Mouse (Mus musculus): ENCODE measurements around the gene Ptpn18.
A peak's percentile ranks its signal among the peaks of the same experiment; 100 is the strongest.

Ptpn18 gene

DNA sequence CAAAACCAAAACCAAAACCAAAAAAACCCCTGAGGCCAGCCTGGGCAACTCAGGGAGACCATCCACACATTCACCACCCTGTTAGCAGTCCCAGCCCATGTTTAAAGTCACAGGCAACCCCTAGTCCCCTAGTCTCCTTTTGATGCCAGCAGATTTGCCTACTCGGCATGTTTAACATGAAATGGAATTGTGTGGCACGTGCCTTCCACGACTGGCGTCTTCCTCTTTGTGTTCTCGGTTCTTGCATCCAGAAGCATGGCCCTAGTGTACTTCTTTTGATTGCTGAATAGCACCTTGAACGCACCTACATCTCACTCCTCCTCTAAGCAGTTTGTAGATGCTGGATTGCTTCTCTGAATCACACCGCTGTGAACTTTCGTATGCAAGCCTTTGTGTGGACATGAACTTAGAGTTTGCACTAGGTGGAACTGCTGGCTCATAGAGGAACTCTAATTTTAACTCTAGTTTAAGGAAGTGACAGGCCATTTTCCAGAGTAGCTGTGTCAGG, 4.8 kb downstream of the Ptpn18 start:
- no peak for DNase-seq (ENCODE audit: low read depth, low spot score)

DNA sequence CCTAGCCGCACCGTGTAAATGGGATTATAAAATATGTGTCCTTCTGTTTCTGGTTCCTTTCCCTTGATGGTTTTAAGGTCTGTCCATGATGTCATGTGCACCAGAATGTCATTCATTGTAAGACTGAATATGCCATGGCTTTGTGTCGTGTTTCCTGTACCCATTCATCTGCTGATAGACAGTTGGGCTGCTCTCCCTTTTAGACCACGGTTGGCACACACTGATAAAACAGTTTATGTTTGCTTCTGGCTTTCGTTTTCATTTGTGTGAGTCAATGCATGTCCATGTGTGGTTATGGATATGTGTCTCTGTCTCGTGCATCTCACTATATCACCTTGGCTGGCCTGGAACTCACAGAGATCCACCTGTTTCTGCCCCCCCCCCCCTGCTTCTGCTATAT, 5.9 kb downstream of the Ptpn18 start:
- DNase-seq (ENCODE audit: low read depth, low spot score), result no peak

DNA sequence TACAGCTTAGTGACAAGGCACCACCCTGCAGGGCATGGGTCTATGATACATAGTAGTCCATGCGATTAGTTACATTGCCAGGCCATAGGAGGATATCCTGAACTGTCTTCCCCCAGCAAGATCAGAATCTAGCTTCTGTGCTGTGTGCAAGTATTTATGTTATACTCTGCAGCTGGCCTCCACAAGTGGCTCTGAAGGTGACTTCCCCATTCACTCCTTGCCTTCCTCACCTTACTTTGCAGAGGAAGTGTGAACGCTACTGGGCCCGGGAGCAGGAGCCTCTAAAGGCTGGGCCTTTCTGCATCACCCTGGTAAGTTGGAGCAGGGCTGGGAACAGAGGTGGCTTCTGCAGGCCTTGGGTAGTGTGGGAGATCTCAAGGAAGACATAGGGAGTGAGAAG, 8.5 kb downstream of the Ptpn18 start:
- DNase-seq (ENCODE audit: low read depth, low spot score), result no peak

DNA sequence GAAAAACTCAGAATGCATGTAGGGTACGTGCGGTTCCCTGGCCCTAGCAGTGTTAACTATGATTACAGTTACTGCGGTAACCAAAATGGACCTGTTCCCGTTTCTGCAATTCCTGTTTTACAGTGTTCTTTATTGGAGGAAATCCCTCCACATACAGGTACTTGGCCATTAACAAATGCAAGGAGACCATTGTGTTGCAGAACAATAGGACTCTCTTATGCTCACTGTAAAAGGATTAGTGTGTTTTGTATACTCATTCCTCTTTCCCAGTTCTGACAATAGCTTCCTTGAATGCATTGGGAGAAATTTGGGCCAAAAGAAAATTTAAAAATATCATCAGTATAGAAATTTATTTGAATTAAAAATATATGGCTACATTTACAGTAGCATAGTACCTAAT, 8.9 kb downstream of the Ptpn18 start:
- no peak for DNase-seq (ENCODE audit: low read depth, low spot score)

DNA sequence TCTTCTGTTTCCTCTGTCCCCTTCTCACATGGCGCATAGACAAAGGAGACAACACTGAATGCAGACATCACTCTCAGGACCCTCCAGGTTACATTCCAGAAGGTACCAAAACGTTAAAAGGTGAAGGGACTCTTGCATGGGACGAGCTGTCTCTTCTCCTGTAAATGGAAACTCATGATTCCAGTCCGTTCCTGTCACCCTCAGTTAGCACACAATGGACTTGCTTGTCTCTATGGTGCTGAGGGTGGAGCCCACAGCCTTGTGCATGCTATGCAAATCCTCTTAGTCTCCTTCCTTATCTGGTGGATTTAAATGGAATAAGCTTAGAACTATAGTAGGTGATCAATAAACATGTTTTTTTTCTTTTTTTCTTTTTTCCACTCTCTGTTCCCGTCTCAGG, 10.2 kb downstream of the Ptpn18 start:
- DNase-seq (ENCODE audit: low read depth, low spot score), result no peak

DNA sequence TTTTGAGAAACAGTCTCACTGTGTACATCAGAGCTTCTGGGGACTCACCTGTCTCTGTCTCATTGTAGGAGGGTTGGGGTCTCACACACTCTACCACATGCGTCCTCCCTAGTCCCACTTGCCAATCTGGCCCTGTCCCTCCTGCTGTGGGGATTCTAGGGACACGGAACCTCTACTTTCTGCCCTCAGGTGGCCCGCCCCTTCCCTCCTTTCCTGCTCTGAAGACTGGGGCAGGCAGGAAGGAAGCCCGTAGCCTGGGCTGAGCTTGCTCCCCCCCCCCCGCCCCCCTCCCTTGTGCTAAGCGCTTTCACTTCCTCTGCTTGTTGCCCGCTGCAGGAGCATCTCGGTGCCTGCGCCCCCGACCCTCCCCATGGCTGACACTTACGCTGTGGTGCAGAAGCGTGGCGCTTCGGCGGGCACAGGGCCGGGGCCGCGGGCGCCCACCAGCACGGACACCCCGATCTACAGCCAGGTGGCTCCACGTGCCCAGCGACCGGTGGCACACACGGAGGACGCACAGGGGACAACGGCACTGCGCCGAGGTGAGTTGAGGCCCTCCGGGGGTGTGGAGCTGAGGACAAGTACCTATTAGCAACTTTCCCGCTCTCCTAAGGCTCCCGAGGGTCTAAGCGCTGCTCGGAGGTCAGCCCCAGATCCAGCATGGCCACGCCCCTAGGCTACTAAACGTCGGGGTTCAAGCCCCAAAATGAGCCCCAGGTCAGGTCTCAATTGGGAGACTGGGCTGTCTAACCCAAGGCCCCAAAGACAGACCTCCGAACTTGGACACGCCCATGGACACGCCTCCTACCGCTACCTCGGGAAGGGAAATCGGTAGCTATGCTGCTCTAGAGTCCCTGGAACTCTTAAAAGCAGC, 13.1 kb downstream of the Ptpn18 start:
- no peak for DNase-seq (ENCODE audit: low read depth, low spot score)

DNA sequence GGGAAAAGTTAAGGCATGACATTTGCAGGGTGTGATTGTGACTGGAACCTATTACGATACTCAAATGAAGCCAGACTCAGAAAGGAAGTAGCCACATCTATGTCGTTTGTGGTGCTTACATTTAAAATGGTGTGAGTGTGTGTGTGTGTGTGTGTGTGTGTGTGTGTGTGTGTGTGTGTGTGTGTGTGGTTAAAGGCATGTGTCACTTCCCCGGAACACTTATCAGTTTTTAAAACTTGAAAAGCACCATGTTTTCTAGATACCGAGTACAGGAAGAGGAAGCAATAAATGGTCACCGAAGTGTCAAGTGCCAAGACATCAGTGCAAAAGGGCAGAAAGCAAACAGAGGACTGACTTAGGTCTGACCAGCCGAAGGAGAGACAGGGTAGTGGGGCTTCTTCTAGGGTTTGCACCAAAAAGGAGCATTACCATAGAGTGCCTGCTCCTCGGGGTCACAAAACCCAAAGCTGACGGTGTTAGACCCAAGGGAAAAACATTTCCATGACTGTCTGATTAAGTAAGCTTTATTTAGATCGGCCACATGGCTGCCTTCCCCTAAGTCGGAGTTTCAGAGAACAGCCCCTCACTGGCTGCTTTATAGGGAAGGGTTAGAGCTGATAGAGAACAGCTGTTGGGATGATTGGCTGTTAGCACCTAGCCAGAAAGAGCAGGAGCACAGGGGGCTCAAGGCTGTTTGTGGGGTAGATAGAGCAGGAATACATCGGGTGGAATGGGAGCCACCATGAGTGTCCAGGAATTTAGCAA, 19.5 kb downstream of the Ptpn18 start:
- no peak for DNase-seq (ENCODE audit: low read depth, low spot score)

DNA sequence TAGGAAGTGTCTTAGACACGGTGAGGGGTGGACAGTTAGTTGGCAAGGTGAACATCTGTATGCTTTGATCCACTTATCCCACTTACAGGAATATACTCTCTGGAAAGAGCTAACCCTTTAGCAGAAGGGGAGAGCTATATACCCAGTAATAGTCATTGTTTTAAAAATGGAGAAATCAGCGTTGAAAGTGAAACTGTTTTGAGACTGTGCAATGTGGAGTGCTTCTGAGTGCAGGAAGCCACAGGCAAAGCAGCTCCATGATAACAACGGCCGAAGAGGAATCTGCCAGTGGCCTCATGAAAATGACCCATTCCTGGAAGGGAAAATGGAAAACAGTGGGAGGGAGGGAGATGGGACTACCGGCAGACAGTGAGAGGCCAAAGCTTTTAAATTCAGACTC, 21.2 kb downstream of the Ptpn18 start:
- DNase-seq (ENCODE audit: low read depth, low spot score), result no peak

DNA sequence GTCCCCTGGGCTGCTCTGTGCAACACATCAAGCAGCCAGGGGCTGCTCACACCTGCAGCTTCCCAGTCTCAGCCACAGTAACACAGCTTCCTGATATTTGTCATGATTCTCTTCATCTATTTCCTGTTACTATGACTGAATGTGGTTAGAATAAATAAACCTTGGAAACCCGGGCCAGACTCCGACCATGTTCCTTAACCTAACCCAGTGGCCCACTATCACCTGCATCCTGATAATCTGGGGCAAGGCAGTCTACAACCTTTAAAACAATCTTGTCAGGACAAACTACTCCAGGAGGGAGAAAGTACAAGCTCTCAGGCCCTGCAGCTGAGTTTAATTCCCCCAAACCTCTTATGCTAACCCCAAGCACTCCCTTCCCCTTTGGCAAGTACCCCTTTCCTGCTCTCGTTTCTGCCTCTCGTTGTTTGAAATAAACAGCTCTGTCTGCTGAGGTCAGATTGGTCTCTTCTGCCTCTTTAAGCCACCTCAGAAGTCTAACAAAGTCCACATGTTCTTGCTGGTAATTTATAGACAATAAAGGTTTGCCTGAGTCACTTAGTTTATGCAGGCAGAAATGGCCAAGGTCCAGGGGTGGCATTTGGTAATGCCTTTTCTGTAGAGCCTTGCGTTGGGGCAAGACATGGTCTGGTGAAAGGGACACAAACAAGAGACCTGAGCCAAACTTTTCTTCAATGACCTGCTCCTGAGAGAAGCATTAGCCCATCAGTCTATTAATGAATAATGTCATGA, 22.5 kb downstream of the Ptpn18 start:
- no peak for DNase-seq (ENCODE audit: low read depth, low spot score)

DNA sequence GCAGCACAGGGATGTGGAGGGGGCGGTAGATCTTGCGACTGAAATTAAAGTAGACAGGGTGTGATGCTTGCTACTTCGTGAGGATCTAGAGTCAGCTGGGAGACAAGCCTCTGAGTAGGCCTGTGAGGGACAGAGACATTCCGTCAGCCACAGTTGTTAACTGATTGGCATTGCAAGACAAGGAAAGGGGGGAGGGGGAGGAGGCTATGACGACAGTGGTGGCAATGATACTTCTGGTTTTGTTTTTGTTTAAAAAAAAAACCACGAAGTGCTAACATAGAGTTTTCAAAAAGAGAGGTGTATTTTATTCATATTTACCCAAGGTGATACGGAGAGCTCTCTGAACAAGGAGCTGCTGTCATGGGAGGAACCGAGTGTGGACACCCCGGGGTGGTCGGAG, 24.9 kb downstream of the Ptpn18 start:
- DNase-seq (ENCODE audit: low read depth, low spot score), result no peak

DNA sequence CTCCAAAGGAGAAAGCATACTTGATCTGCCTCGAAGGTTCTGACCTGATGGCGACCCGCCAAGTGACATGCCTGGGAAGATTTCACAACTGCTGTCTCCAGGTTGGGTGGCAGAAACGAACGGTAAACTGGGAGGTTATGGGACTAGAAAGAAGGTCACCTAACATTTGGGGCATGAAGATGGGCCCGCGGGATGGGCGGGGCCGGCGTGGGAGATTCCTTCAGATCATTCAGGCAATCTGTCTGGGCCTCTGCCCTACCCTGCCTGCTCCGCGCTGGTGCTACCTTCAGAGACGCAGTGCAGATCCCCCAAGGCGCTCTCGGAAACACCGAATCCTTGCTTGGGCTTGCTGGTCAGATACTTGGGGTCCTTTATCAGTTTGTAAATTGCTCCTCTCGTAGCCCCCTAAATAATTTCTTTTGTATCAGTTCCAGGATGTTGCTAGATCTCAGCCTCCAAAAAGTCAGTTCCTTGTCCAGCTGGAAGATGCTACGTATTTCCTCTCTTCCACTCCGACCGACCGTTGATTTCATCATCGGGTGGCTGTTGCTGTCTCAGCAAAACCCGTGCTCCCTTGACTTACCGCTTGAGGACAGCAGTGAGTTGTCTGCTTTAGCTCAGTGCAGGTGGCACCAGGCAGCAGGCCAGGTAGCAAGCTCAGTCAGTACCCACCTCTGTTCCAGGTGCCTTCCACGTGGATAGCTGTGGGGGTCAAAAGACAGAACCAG, 26.1 kb downstream of the Ptpn18 start:
- DNase-seq (ENCODE audit: low read depth, low spot score), result no peak

DNA sequence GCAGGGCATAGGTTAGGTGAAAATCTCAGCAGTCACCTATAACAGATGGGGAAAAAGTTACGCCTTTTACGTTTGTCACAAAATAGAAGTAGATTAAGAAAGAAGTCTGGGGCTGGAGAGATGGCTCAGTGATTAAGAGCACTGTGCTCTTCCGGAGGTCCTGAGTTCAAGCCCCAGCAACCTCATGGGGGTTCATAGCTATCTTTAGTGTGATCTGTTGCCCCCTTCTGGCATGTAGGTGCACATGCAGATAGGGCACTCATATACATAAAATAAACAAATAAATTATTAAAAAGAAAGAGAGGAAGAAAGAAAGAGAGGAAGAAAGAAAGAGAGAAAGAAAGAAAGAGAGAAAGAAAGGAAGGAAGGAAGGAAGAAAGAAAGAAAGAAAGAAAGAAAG, 27.8 kb downstream of the Ptpn18 start:
- DNase-seq (ENCODE audit: low read depth, low spot score), result no peak

DNA sequence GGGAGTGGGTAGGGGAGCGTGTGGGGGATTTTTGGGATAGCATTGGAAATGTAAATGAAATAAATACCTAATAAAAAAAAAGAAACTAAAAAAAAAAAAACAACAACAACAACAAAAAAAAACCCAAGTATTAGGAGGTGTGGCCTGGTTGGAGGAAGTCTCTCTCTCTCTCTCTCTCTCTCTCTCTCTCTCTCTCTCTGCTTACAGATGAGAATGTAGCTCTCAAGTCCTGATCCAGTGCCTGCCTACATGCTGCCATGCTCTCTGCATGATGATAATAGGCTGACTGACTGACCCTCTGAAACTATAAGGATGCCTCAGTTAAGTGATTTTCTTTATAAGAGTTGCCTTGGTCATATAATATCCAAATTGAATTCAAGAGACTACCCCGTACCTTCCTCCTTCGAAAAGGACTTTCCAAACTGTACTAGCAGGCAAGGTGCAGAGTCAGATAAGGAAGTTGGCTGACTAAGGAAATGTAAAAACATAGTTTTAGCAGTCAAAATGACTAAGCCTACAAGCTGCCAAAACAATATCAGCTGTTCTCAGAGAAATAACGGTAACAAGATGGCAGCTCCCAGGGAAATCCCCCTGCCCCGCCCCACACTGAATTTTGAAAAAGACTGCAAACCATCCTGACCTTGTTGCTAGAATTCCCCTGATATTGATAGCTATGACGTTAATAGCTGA, 30.4 kb downstream of the Ptpn18 start:
- DNase-seq (ENCODE audit: low read depth, low spot score), result no peak

DNA sequence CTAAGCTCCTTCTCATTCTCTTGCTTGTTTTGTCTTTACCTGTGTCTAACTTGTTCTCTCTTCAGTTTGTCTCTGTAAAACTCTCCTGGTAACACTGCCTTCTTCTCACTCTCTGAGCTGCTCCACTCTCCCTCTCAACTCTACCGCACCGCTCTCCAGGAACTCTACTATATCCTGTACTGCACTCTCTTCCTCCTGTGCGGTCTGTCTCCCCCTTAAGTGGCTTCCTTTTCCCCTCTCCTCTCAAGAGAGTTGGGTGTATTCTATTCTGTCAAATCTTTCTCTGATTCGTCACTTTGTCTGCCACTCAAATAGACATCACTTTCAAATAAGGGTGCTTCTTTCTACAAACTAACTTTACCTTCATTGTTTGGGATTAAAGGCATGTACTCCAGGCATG, 31.9 kb downstream of the Ptpn18 start:
- DNase-seq (ENCODE audit: low read depth, low spot score), result no peak

DNA sequence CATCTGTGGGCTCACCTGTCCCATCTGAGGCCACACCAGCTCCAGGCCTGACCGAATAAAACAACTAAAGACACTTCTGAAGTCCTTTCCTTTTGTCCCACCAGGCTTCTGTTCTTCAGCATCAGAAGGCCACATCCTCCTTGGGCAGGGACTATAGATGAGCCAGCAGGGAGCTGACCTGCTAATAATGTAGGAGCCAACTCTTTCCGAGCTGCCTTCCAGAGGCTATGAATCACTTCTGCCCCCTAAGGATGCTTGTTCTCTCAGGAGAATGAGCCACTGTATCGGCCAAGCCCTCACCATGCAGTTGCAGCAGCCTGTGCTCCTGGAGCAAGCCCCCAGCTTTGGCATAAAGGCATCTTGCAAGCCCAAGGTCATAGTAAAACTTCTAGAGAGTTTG, 43.4 kb downstream of the Ptpn18 start:
- no peak for DNase-seq (ENCODE audit: low read depth, low spot score)

DNA sequence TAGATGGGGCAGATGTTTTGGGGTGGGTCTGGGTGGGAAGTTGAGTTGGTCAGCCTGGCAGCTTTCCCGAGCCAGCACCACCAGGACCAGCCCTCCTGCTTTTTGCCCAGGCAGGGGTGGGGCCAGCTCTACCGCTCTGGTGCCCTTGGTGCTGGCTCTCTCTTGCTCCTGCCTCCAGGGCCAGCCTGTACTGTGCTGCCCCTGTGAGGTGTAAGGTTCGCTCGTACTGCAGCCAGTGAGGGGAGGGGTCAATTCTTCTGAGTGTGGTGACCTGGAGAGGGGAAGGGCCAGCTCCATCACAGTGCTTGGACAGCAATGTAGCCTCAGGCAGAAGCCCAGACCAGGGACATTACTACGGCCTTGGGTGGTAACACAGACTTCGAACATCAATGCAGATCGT, 45.7 kb downstream of the Ptpn18 start:
- DNase-seq (ENCODE audit: low read depth, low spot score), result no peak

DNA sequence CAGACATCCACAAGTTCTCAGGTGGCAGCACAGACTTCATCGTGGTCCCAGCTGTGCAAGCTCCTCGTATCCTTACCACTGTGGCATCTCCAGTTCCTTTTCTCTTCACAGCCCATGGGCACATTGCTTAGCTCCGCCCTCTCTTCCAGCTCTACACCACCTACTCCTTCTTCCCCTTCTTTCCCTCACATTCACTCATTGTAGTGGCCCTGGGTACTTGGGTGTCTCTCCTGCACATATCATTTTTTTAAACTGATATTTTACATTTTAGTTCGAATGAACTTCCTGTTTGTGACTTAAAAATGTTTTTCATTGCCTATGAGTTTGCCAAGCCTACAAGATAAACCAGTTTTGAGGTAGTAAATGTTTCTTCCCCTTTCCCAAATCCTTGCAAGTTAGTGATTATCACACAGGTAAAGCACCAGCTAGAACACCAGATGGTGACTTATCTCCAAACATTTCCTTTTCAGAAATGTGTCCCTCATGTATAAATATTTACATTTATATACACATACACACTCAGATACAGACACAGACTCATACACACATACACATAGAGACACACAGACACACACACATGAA, 46.5 kb downstream of the Ptpn18 start:
- DNase-seq (ENCODE audit: low read depth, low spot score), result no peak

DNA sequence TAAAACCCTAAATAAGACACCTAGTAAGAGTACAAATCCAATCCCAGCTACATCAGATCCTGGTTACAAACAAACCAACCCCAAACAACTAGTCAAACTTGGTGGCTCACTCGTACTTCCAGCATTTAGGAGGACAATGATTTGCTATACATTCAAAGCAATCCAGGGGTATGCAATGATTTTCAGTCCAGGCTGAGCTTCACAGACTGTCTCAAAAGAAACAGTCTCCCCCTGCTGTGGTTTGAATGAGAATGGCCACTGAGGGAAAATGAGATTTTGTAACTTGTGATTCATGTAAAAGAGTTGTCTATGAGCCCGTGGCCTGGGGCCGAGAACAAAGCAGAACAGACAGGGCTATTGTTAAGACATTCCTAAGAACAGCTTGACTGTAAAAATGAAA, 48.4 kb downstream of the Ptpn18 start:
- DNase-seq (ENCODE audit: low read depth, low spot score), result no peak

DNA sequence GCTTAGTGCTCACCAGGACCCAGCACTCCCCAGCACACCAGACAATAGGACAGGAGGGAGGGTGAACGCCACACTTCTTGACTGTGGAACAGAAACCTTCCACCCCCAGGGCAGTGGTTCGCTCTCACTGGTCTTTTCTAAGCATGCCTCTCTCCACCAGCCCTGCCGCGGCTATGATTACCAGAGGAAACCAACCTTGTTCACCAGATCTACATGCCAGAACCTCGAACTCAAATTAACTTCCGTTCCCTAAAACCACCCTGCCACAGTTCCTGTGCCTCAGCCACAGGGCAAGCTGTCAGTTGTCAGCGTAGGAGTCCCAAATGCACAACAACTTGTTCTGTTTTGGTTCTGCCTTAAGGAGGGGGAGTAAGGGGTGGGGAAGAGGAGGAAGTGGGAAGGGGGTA, 51.0 kb downstream of the Ptpn18 start:
- no peak for DNase-seq (ENCODE audit: low read depth, low spot score)

DNA sequence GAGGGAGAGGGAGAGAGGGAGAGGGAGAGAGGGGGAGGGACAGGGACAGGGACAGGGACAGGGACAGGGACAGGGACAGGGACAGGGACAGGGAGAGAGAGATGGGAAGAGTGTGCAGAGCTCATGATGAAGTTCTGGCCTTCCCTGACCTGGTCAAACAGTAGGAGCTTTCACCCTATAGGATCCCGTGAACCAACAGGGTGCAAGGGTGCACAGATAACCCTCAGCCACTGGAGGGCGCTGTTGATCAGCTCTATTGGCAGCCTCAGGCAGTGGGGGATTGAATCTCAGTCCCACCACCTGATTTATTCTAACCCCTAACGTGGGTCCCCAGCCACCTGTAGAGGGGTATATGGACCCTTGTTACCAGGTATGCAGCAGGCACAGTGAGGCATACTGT, 51.5 kb downstream of the Ptpn18 start:
- DNase-seq (ENCODE audit: low read depth, low spot score), result peak; percentile 13

DNA sequence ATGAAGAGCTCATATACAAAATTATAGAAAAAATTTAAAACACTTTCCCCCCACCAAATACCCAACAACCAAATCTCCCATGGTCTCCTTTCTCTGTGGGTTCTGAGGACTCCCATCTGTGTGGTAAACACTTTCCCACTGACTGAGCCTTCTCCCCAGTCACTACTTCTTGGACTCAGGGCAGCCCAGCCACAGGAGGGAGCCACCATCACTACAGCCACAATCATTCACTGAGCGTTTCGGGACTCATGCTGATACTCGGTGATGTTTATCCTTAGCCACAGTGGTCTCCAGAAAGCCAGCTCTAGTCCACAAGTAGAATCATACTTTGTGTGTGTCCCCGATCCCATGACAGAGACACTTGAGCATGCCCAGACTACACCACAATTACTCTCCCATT, 53.5 kb downstream of the Ptpn18 start:
- DNase-seq (ENCODE audit: low read depth, low spot score), result no peak

Measured in embryo, embryonic 11.5 days (tissue).